Mouse (Mus musculus): Measurements from ENCODE around the gene Bdh1. TPM values are rescaled to one million over a fixed set of nuclear protein-coding genes. Genes with fewer than 3 reads are reported as not detected.

Bdh1 gene
- polyA plus RNA-seq, 1 experiment from 2014 or later, result 208 TPM

GRCm38 (mm10) chr16:31455276-31456045, 33.4 kb downstream of the Bdh1 start:
- Histone ChIP-seq H3K4me1 (ENCODE audit: insufficient read depth) (peaks cover 6% of the 10 kb centered on the region; the same call in 1 of the 2 replicates), H3K27me3 (ENCODE audit: insufficient read depth, low read length) (no peaks in the 10 kb centered on the region), H3K27ac (ENCODE audit: low read depth) (no peak overlapping the region), H3K4me3 (ENCODE audit: low read depth, low read length) (no peak overlapping the region), H3K36me3 (replicated peaks; ENCODE audit: insufficient read depth, low read length) (peaks cover 8% of the 10 kb centered on the region), H3K4me2 (ENCODE audit: low read depth, low read length) (no peak overlapping the region), H3K9ac (replicated peaks) (no peak overlapping the region), H3K9me3 (ENCODE audit: low read length) (no peaks in the 10 kb centered on the region)
- WGBS (ENCODE audit: insufficient replicate concordance), result 55% methylated on average over 21 of the region's 21 CpGs
- ATAC-seq, result no peak; the same call in 1 of the 2 replicates
- no peak for DNase-seq
- TF ChIP-seq CTCF (IDR thresholded peaks at IDR 0.05; ENCODE audit: low read depth), result no peak
- TF ChIP-seq EP300 (IDR thresholded peaks at IDR 0.05; ENCODE audit: low read depth), result no peak

GRCm38 (mm10) chr16:31458229-31458918, 36.3 kb downstream of the Bdh1 start:
- H3K27ac ChIP-seq (ENCODE audit: low read depth), result no peak overlapping the region
- DNase-seq (peak; percentile 80), ATAC-seq (no peak)
- 9% methylated on average over 17 of the region's 17 CpGs for WGBS (ENCODE audit: insufficient replicate concordance)
- 0 out of 2 replicates have a peak, but pooled peaks cover 3% of the 10 kb centered on the region for H3K4me1 ChIP-seq (ENCODE audit: insufficient read depth)
- peak overlapping the region; percentile 29 for H3K4me3 ChIP-seq (ENCODE audit: low read depth, low read length)
- peak overlapping the region; percentile 66 for H3K4me2 ChIP-seq (ENCODE audit: low read depth, low read length)
- TF ChIP-seq CTCF (IDR thresholded peaks at IDR 0.05; ENCODE audit: low read depth) (peak; percentile 95), EP300 (IDR thresholded peaks at IDR 0.05; ENCODE audit: low read depth) (no peak)
- peaks cover 8% of the 10 kb centered on the region for H3K36me3 ChIP-seq (replicated peaks; ENCODE audit: insufficient read depth, low read length)
- H3K9ac ChIP-seq (replicated peaks), result no peak overlapping the region
- no peaks in the 10 kb centered on the region for H3K9me3 ChIP-seq (ENCODE audit: low read length)
- H3K27me3 ChIP-seq (ENCODE audit: insufficient read depth, low read length), result no peaks in the 10 kb centered on the region

- ATAC-seq, result peak; percentile 33; the same call in 1 of the 2 replicates
- no peak overlapping the region for H3K27ac ChIP-seq (ENCODE audit: low read depth)
Measured at GRCm38 (mm10) chr16:31459968-31460461, 37.9 kb downstream of the Bdh1 start.

GRCm38 (mm10) chr16:31460506-31460905, 38.4 kb downstream of the Bdh1 start:
- peaks cover 8% of the 10 kb centered on the region for H3K36me3 ChIP-seq (replicated peaks; ENCODE audit: insufficient read depth, low read length)
- no peak overlapping the region for H3K27ac ChIP-seq (ENCODE audit: low read depth)
- WGBS (ENCODE audit: insufficient replicate concordance), result 53% methylated on average over 13 of the region's 13 CpGs
- no peak overlapping the region for H3K4me2 ChIP-seq (ENCODE audit: low read depth, low read length)
- no peaks in the 10 kb centered on the region for H3K4me1 ChIP-seq (ENCODE audit: insufficient read depth)
- no peak for ATAC-seq
- H3K27me3 ChIP-seq (ENCODE audit: insufficient read depth, low read length), result no peaks in the 10 kb centered on the region
- no peaks in the 10 kb centered on the region for H3K9me3 ChIP-seq (ENCODE audit: low read length)
- no peak overlapping the region for H3K4me3 ChIP-seq (ENCODE audit: low read depth, low read length)
- no peak overlapping the region for H3K9ac ChIP-seq (replicated peaks)
- TF ChIP-seq CTCF (IDR thresholded peaks at IDR 0.05; ENCODE audit: low read depth) (no peak), EP300 (IDR thresholded peaks at IDR 0.05; ENCODE audit: low read depth) (no peak)
- DNase-seq, result no peak

More at GRCm38 (mm10) chr16:31459968-31460461, 37.9 kb downstream of the Bdh1 start:
- TF ChIP-seq CTCF (IDR thresholded peaks at IDR 0.05; ENCODE audit: low read depth) (no peak), EP300 (IDR thresholded peaks at IDR 0.05; ENCODE audit: low read depth) (no peak)
- Histone ChIP-seq H3K4me2 (ENCODE audit: low read depth, low read length) (no peak overlapping the region), H3K4me3 (ENCODE audit: low read depth, low read length) (no peak overlapping the region), H3K27me3 (ENCODE audit: insufficient read depth, low read length) (no peaks in the 10 kb centered on the region), H3K9me3 (ENCODE audit: low read length) (no peaks in the 10 kb centered on the region), H3K4me1 (ENCODE audit: insufficient read depth) (no peaks in the 10 kb centered on the region), H3K9ac (replicated peaks) (no peak overlapping the region), H3K36me3 (replicated peaks; ENCODE audit: insufficient read depth, low read length) (peaks cover 8% of the 10 kb centered on the region)
- WGBS (ENCODE audit: insufficient replicate concordance), result 35% methylated on average over 10 of the region's 10 CpGs
- DNase-seq, result no peak

GRCm38 (mm10) chr16:31461046-31461445, 39.0 kb downstream of the Bdh1 start:
- Histone ChIP-seq H3K27ac (ENCODE audit: low read depth) (no peak overlapping the region), H3K4me1 (ENCODE audit: insufficient read depth) (no peaks in the 10 kb centered on the region), H3K9me3 (ENCODE audit: low read length) (no peaks in the 10 kb centered on the region), H3K4me2 (ENCODE audit: low read depth, low read length) (no peak overlapping the region), H3K27me3 (ENCODE audit: insufficient read depth, low read length) (no peaks in the 10 kb centered on the region), H3K9ac (replicated peaks) (no peak overlapping the region), H3K36me3 (replicated peaks; ENCODE audit: insufficient read depth, low read length) (peaks cover 8% of the 10 kb centered on the region), H3K4me3 (ENCODE audit: low read depth, low read length) (no peak overlapping the region)
- no peak for DNase-seq
- TF ChIP-seq EP300 (IDR thresholded peaks at IDR 0.05; ENCODE audit: low read depth) (no peak), CTCF (IDR thresholded peaks at IDR 0.05; ENCODE audit: low read depth) (no peak)
- 63% methylated on average over 5 of the region's 5 CpGs for WGBS (ENCODE audit: insufficient replicate concordance)
- no peak for ATAC-seq

GRCm38 (mm10) chr16:31462113-31462687, 40.1 kb downstream of the Bdh1 start:
- no peak overlapping the region for H3K4me3 ChIP-seq (ENCODE audit: low read depth, low read length)
- no peak overlapping the region for H3K27ac ChIP-seq (ENCODE audit: low read depth)
- TF ChIP-seq CTCF (IDR thresholded peaks at IDR 0.05; ENCODE audit: low read depth), result no peak
- no peak for TF ChIP-seq EP300 (IDR thresholded peaks at IDR 0.05; ENCODE audit: low read depth)
- no peak overlapping the region for H3K9ac ChIP-seq (replicated peaks)
- H3K36me3 ChIP-seq (replicated peaks; ENCODE audit: insufficient read depth, low read length), result no peaks in the 10 kb centered on the region; the same call in 1 of the 2 replicates
- H3K4me1 ChIP-seq (ENCODE audit: insufficient read depth), result no peaks in the 10 kb centered on the region
- DNase-seq (no peak), ATAC-seq (no peak)
- no peak overlapping the region for H3K4me2 ChIP-seq (ENCODE audit: low read depth, low read length)
- H3K9me3 ChIP-seq (ENCODE audit: low read length), result no peaks in the 10 kb centered on the region
- no peaks in the 10 kb centered on the region for H3K27me3 ChIP-seq (ENCODE audit: insufficient read depth, low read length)
- 25% methylated on average over 12 of the region's 12 CpGs for WGBS (ENCODE audit: insufficient replicate concordance)
